Comparison of ENCODE assay signal across 9 mouse cellular contexts in the genomic region with DNA sequence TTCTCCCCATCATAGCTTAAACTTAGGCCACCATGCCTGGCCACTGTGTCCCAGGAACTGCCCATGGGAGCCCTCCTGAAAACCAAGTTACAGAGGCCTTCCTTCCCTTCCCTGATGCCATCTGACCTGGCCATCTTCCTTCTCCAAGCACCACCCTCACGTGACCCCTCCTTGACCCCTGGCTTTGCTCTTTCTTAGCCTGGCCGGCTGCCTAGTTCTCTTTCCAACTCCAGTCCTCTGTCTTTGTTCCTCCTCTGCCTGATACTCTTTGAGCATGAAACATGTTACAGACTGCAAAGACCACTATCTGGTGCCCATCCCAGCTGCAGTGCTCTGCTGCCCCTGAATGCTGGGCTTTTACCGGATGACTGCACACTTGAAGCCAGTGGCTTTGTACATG. TPM values are rescaled to one million over a fixed set of nuclear protein-coding genes. Genes with fewer than 3 reads are reported as not detected.
DNase-seq lines count a peak whose midpoint lies in the region; ATAC-seq and TF ChIP-seq lines count a peak whose summit lies in the region.
"Had no signal": no experiment of that assay in that cellular context is flagged by ENCODE, and none has a peak within 500 bp of the region (broad histone marks: within the 10 kb centered on the region; RNA-seq: fewer than 3 reads in every experiment).

No protein-coding gene starts in this region.

- TF ChIP-seq CTCF in kidney, adult 2 months (conservative IDR thresholded peaks at IDR 0.05; ENCODE audit: insufficient read depth, insufficient read length, low read depth, low read length), result no peak

- 59% methylated on average over 3 of the region's 3 CpGs for WGBS in midbrain, embryonic 12.5 days
- WGBS in midbrain, embryonic 14.5 days, result 30% methylated on average over 3 of the region's 3 CpGs
- WGBS in kidney, adult 2 months, result 24% methylated on average over 3 of the region's 3 CpGs

- H3K27me3 ChIP-seq in midbrain, embryonic 12.5 days, result peaks cover under 1% of the 10 kb centered on the region; the same call in 1 of the 2 replicates
- no peaks in the 10 kb centered on the region for H3K27me3 ChIP-seq in midbrain, embryonic 14.5 days (ENCODE audit: control insufficient read depth, insufficient read depth, low read length)
- H3K27me3 ChIP-seq in kidney, adult 2 months (replicated peaks; ENCODE audit: control insufficient read depth, insufficient read depth, low read length), result no peaks in the 10 kb centered on the region
- H3K27me3 ChIP-seq: megakaryocyte, embryonic 14.5 days had no signal

- peak; percentile 94 for DNase-seq in heart, adult 11 months
- DNase-seq in heart, adult 9 months (ENCODE audit: low spot score in 2 of 2), result no peak
- no peak for DNase-seq in midbrain, embryonic 14.5 days
- peak; percentile 78 for DNase-seq in kidney, adult 2 months
- peak; percentile 83 for DNase-seq in testis, postnatal 10 days (ENCODE audit: low spot score)
- DNase-seq in thymus, postnatal 10 days (ENCODE audit: low spot score in 2 of 2), result no peak

- H3K9me3 ChIP-seq in midbrain, embryonic 12.5 days, result no peaks in the 10 kb centered on the region
- no peaks in the 10 kb centered on the region for H3K9me3 ChIP-seq in midbrain, embryonic 14.5 days (ENCODE audit: control insufficient read depth, low read length)
- H3K9me3 ChIP-seq: megakaryocyte, embryonic 14.5 days had no signal

- H3K36me3 ChIP-seq in midbrain, embryonic 12.5 days, result peaks cover 34% of the 10 kb centered on the region
- peaks cover 35% of the 10 kb centered on the region for H3K36me3 ChIP-seq in midbrain, embryonic 14.5 days (ENCODE audit: control insufficient read depth, insufficient read depth, low read length)
- no peaks in the 10 kb centered on the region for H3K36me3 ChIP-seq in kidney, adult 2 months (ENCODE audit: control insufficient read depth, insufficient read depth, low read length)

- peaks cover 34% of the 10 kb centered on the region for H3K4me1 ChIP-seq in midbrain, embryonic 12.5 days
- peaks cover 17% of the 10 kb centered on the region for H3K4me1 ChIP-seq in midbrain, embryonic 14.5 days (ENCODE audit: control insufficient read depth, insufficient read depth, low read length)
- peaks cover 25% of the 10 kb centered on the region; the same call in 1 of the 2 replicates for H3K4me1 ChIP-seq in kidney, adult 2 months (ENCODE audit: control insufficient read depth, insufficient read depth, low read length)

- ATAC-seq in midbrain, embryonic 12.5 days (ENCODE audit: low FRiP score, low read depth), result no peak
- ATAC-seq in midbrain, embryonic 14.5 days (ENCODE audit: low FRiP score, low TSS enrichment), result no peak
- no peak for ATAC-seq in megakaryocyte progenitor cell, adult 5-6 weeks (replicated peaks; ENCODE audit: poor library complexity)

- H3K4me2 ChIP-seq in midbrain, embryonic 12.5 days (replicated peaks), result no peak overlapping the region
- no peak overlapping the region for H3K4me2 ChIP-seq in midbrain, embryonic 14.5 days (ENCODE audit: low read length)

- no peak overlapping the region for H3K9ac ChIP-seq in midbrain, embryonic 12.5 days (replicated peaks)
- H3K9ac ChIP-seq in midbrain, embryonic 14.5 days (replicated peaks; ENCODE audit: low read length), result no peak overlapping the region

- H3K4me3 ChIP-seq in midbrain, embryonic 12.5 days, result no peak overlapping the region
- no peak overlapping the region for H3K4me3 ChIP-seq in midbrain, embryonic 14.5 days (replicated peaks; ENCODE audit: low read depth, low read length)
- H3K4me3 ChIP-seq in kidney, adult 2 months (ENCODE audit: insufficient read depth, low read depth, low read length), result no peak overlapping the region
- H3K4me3 ChIP-seq: megakaryocyte, embryonic 14.5 days had no signal

- H3K27ac ChIP-seq in midbrain, embryonic 12.5 days (replicated peaks), result 0 out of 2 replicates have a peak overlapping the region, but pooled peaks have one; percentile 46
- H3K27ac ChIP-seq in midbrain, embryonic 14.5 days (replicated peaks; ENCODE audit: low read depth, low read length), result no peak overlapping the region
- no peak overlapping the region for H3K27ac ChIP-seq in kidney, adult 2 months (ENCODE audit: insufficient read depth, low read depth, low read length)

- no peak for TF ChIP-seq POLR2A in kidney, adult 2 months (IDR thresholded peaks at IDR 0.05; ENCODE audit: low read depth, low read length)

RNA-seq across cellular contexts. Expression of a gene that starts 0.6 kb away (rescaled TPM):
- polyA plus RNA-seq in midbrain, embryonic 12.5 days (2016; fragmentation: Nextera tagmentation; extraction: Ambion mirVana), result 0.50 and 2.3 TPM in 2 replicates
- polyA plus RNA-seq in midbrain, embryonic 14.5 days (2014; fragmentation: Nextera tagmentation; extraction: Ambion mirVana), result 1.3 and 2.9 TPM in 2 replicates
- 1.0 and 2.8 TPM in 2 replicates for polyA plus RNA-seq in kidney, adult 2 months (2012; rRNA removed)
- not detected in 2 replicates for total RNA-seq in megakaryocyte progenitor cell, adult 5-6 weeks (2015)
- 0.46 TPM in 1 of 2 replicates, not detected in the other for total RNA-seq in megakaryocyte progenitor cell, adult 5-6 weeks (2017)

RNA-seq across cellular contexts. Expression of a gene that starts 3.5 kb away (rescaled TPM):
- 2.1 and 2.8 TPM in 2 replicates for polyA plus RNA-seq in midbrain, embryonic 12.5 days (2016; fragmentation: Nextera tagmentation; extraction: Ambion mirVana)
- polyA plus RNA-seq in midbrain, embryonic 14.5 days (2014; fragmentation: Nextera tagmentation; extraction: Ambion mirVana), result 1.0 and 1.2 TPM in 2 replicates
- polyA plus RNA-seq in kidney, adult 2 months (2012; rRNA removed), result 693 and 694 TPM in 2 replicates
- 31.0 and 31.4 TPM in 2 replicates for total RNA-seq in megakaryocyte progenitor cell, adult 5-6 weeks (2015)
- 7.5 and 17.1 TPM in 2 replicates for total RNA-seq in megakaryocyte progenitor cell, adult 5-6 weeks (2017)

RNA-seq across cellular contexts. Expression of a gene that starts 5.1 kb away (rescaled TPM):
- 4.2 and 5.5 TPM in 2 replicates for polyA plus RNA-seq in midbrain, embryonic 12.5 days (2016; fragmentation: Nextera tagmentation; extraction: Ambion mirVana)
- 4.5 and 8.2 TPM in 2 replicates for polyA plus RNA-seq in midbrain, embryonic 14.5 days (2014; fragmentation: Nextera tagmentation; extraction: Ambion mirVana)
- polyA plus RNA-seq in kidney, adult 2 months (2012; rRNA removed), result 2.1 and 2.3 TPM in 2 replicates
- 2.6 and 3.0 TPM in 2 replicates for total RNA-seq in megakaryocyte progenitor cell, adult 5-6 weeks (2015)
- total RNA-seq in megakaryocyte progenitor cell, adult 5-6 weeks (2017), result 0.62 and 1.7 TPM in 2 replicates

RNA-seq across cellular contexts. Expression of a gene that starts 5.1 kb away (rescaled TPM):
- polyA plus RNA-seq in midbrain, embryonic 12.5 days (2016; fragmentation: Nextera tagmentation; extraction: Ambion mirVana), result 63.5 and 67.2 TPM in 2 replicates
- polyA plus RNA-seq in midbrain, embryonic 14.5 days (2014; fragmentation: Nextera tagmentation; extraction: Ambion mirVana), result 59.5 and 79.6 TPM in 2 replicates
- 60.6 and 79.8 TPM in 2 replicates for polyA plus RNA-seq in kidney, adult 2 months (2012; rRNA removed)
- 9.3 and 13.7 TPM in 2 replicates for total RNA-seq in megakaryocyte progenitor cell, adult 5-6 weeks (2015)
- 36.5 and 52.5 TPM in 2 replicates for total RNA-seq in megakaryocyte progenitor cell, adult 5-6 weeks (2017)

RNA-seq across cellular contexts. Expression of a gene that starts 11.1 kb away (rescaled TPM):
- 135 and 139 TPM in 2 replicates for polyA plus RNA-seq in midbrain, embryonic 12.5 days (2016; fragmentation: Nextera tagmentation; extraction: Ambion mirVana)
- polyA plus RNA-seq in midbrain, embryonic 14.5 days (2014; fragmentation: Nextera tagmentation; extraction: Ambion mirVana), result 122 and 146 TPM in 2 replicates
- 41.1 and 49.8 TPM in 2 replicates for polyA plus RNA-seq in kidney, adult 2 months (2012; rRNA removed)
- 17.1 and 21.7 TPM in 2 replicates for total RNA-seq in megakaryocyte progenitor cell, adult 5-6 weeks (2015)
- total RNA-seq in megakaryocyte progenitor cell, adult 5-6 weeks (2017), result 17.3 and 17.8 TPM in 2 replicates

Comparison
In these comparisons a context has a peak if more than half of its experiments do, and no peak if none do; other contexts are left out.
1. DNase-seq: peak in heart, adult 11 months (single experiment), kidney, adult 2 months (single experiment) and testis, postnatal 10 days (single experiment); none in heart, adult 9 months (0 of 2), midbrain, embryonic 14.5 days (single experiment) and thymus, postnatal 10 days (0 of 2).
2. RNA of a gene that starts 3.5 kb away (polyA plus RNA-seq): 693 to 694 TPM in kidney, adult 2 months; 2.1 to 2.8 TPM in midbrain, embryonic 12.5 days and 1.0 to 1.2 TPM in midbrain, embryonic 14.5 days; every median in the first group is over 100 times any median in the second.